Mouse (Mus musculus) leukemia stem cell, adult 10-12 weeks (primary cell): Measurements from ENCODE around the gene Olfr1104. TPM values are rescaled to one million over a fixed set of nuclear protein-coding genes. Genes with fewer than 3 reads are reported as not detected.

Experiments
- polyA plus RNA-seq: library from polyadenylated mRNA; stranded (reverse); fragments of >175 nt; gene quantifications from 2 replicates; pipeline ENCODE4 v1.2.3, GENCODE M21; 2012; ENCODE audit warnings: low replicate concordance

Olfr1104 gene
- not detected in 2 replicates for polyA plus RNA-seq

GRCm38 (mm10) chr2:87026980-87027379, at the start of gene Olfr1104:
Olfr1104 (minus strand) TSS chr2:87027080.

GRCm38 (mm10) chr2:87075717-87076116, 48.8 kb upstream of the Olfr1104 start, which contains the start of gene Olfr1107:
Olfr1107 (minus strand) TSS chr2:87075817.

GRCm38 (mm10) chr2:87052173-87052572, 25.3 kb upstream of the Olfr1104 start, which contains the start of gene Olfr1106:
Olfr1106 (minus strand) TSS chr2:87052273.

DNA sequence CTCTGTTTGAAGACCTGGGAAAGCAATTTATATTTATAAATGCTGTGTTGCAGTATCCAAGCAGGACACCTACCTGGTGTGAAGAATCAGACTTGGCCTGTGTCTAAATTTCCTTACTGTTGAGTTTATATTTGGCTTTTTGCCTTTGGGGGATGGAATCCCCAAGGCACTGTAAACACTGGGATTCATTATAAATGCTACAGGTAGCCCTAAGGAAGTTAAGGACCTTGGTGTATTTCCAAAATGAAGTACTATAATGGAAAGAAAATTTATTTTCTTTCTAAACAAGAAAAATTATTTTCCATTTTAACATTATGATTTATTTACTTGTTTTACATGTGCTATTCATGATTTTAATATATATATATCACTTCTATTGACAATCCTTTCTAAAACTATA, 9.6 kb upstream of the Olfr1104 start, which contains the start of gene Olfr1105:
TSS of gene Olfr1105 (minus strand) at position 101 of the 400 bp plus-strand sequence.

DNA sequence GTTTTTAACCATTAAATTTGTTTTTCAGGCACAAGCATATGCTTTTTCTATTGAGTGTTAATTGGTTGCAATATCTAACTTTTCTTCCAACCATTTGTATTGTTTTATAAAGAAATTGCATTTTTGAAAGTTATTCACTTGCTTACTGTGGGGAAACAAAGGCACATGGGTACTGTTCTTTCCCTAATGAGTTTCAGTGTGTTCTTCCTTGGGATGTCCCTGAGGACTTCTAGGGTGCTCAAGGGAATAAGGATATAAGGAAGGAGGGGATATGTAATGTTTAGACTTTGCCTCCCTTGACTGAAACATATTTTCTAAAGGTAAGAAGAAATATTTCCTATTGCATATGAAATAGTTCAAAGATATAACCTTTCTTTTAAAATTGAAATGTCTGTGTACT, 28.8 kb downstream of the Olfr1104 start, which contains the start of gene Olfr1102:
TSS of gene Olfr1102 (plus strand) at position 301 of the 400 bp plus-strand sequence.

GRCm38 (mm10) chr2:86991121-86991520, 35.8 kb downstream of the Olfr1104 start, which contains the start of gene Olfr1101:
Olfr1101 (minus strand) TSS chr2:86991221.

DNA sequence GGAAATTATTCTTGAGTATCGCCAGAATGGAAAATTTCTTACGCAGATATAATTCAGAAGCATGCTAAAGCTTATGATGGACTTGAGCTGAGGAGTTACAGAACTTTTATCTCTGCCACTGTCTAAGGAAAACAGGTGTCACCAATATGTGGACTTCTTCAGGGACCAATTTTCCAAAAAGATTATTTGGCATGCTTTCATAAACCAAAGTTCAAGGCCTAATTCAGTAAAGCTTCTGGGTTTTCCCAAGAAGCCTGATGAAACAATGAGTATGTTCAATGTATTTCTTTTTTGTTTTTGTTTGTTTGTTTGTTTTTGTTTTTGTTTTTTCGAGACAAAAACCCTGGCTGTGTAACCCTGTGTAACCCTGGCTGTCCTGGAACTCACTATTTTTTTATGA, 47.0 kb downstream of the Olfr1104 start, which contains the start of gene Olfr1100:
TSS of gene Olfr1100 (minus strand) at position 101 of the 400 bp plus-strand sequence.

Other genes with a start within 250 kb of the Olfr1104 start
- gene Olfr1093, start 244.6 kb downstream of the Olfr1104 start, polyA plus RNA-seq, result not detected in 2 replicates
- not detected in 2 replicates for gene Olfr141, start 217.1 kb downstream of the Olfr1104 start, polyA plus RNA-seq
- not detected in 2 replicates for gene Olfr1094, start 202.4 kb downstream of the Olfr1104 start, polyA plus RNA-seq
- gene Olfr1095, start 175.4 kb downstream of the Olfr1104 start, polyA plus RNA-seq, result not detected in 2 replicates
- not detected in 2 replicates for gene Gm13723, start 152.3 kb downstream of the Olfr1104 start, polyA plus RNA-seq
- not detected in 2 replicates for gene Olfr1097, start 134.9 kb downstream of the Olfr1104 start, polyA plus RNA-seq
- gene Olfr1098, start 102.5 kb downstream of the Olfr1104 start, polyA plus RNA-seq, result not detected in 2 replicates
- gene Olfr1099, start 66.4 kb downstream of the Olfr1104 start, polyA plus RNA-seq, result not detected in 2 replicates
- gene Olfr1100, start 47.1 kb downstream of the Olfr1104 start, polyA plus RNA-seq, result not detected in 2 replicates
- gene Olfr1101, start 35.9 kb downstream of the Olfr1104 start, polyA plus RNA-seq, result not detected in 2 replicates
- gene Olfr1102, start 28.7 kb downstream of the Olfr1104 start, polyA plus RNA-seq, result not detected in 2 replicates
- not detected in 2 replicates for gene Olfr1105, start 9.5 kb upstream of the Olfr1104 start, polyA plus RNA-seq
- gene Olfr1106, start 25.2 kb upstream of the Olfr1104 start, polyA plus RNA-seq, result not detected in 2 replicates
- not detected in 2 replicates for gene Olfr1107, start 48.7 kb upstream of the Olfr1104 start, polyA plus RNA-seq
- gene Olfr1109, start 68.9 kb upstream of the Olfr1104 start, polyA plus RNA-seq, result not detected in 2 replicates
- not detected in 2 replicates for gene Olfr259, start 87.5 kb upstream of the Olfr1104 start, polyA plus RNA-seq
- 0.09 TPM in 1 of 2 replicates, not detected in the other for gene Olfr1110, start 113.2 kb upstream of the Olfr1104 start, polyA plus RNA-seq
- gene Olfr1111, start 125.5 kb upstream of the Olfr1104 start, polyA plus RNA-seq, result not detected in 2 replicates
- not detected in 2 replicates for gene Olfr1112, start 160.7 kb upstream of the Olfr1104 start, polyA plus RNA-seq
- not detected in 2 replicates for gene Olfr1113, start 181.9 kb upstream of the Olfr1104 start, polyA plus RNA-seq
- not detected in 2 replicates for gene Olfr1115, start 220.9 kb upstream of the Olfr1104 start, polyA plus RNA-seq
- 0.02 TPM in 1 of 2 replicates, not detected in the other for gene Olfr1116, start 240.5 kb upstream of the Olfr1104 start, polyA plus RNA-seq